8 mouse cellular contexts compared by ENCODE assay signal in the genomic region with DNA sequence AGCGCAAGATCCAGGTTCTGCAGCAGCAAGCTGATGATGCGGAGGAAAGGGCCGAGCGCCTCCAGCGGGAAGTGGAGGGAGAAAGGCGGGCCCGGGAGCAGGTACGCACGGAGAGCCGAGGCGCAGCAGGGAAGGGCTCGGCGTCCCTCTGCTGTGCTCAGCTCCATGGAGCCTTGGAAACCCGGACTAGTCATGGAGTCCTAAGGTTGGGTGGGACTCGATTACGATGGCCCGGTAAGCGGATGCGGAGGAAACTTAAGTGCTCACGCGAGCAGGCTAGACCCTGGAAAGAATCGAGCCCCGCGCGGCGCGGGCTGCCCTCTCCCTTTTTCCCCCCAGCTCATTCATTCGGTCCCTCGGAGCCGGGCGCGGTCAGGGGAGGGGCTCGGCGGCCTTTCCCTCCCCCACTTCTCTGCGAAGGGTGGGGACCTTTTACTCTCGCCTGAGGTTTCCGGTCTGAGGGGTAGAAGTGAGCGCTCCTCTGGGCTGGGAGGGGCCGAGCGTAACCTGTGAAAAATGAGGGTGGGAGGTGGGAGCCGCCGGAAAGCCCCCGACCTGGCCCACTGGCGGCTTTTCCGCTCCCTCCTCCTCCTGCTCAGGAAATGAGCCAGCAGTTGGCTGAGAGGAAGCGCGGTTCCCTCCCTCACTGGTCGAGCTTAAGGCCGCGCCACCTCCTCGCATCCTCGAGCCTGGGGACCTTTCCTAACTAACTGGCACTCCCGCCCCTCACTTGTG. TPM values are rescaled to one million over a fixed set of nuclear protein-coding genes. Genes with fewer than 3 reads are reported as not detected.
DNase-seq lines count a peak whose midpoint lies in the region; ATAC-seq and TF ChIP-seq lines count a peak whose summit lies in the region.

No protein-coding gene starts in this region.

- ATAC-seq in hindbrain, embryonic 13.5 days (ENCODE audit: low FRiP score): peak; percentile 80
- ATAC-seq in megakaryocyte, adult 5-6 weeks (ENCODE audit: poor library complexity, severe bottlenecking): peak; percentile 55

- H3K9ac ChIP-seq in hindbrain, embryonic 13.5 days: peak overlapping the region; percentile 91

- peak overlapping the region; percentile 97 for H3K27ac ChIP-seq in hindbrain, embryonic 13.5 days
- H3K27ac ChIP-seq in left cerebral cortex, adult 2 months: peak overlapping the region; percentile 97

- H3K4me3 ChIP-seq in hindbrain, embryonic 13.5 days: peak overlapping the region; percentile 92
- H3K4me3 ChIP-seq in left cerebral cortex, adult 2 months: peak overlapping the region; percentile 90

- intact Hi-C loops in left cerebral cortex, adult 2 months (cut with DNase I): loop anchor here (2.0 to 5.0 kb wide), 3 partner anchors 37 to 132 kb away; a partner anchor contains a TSS

- under 1% methylated on average over 51 of the region's 53 CpGs for WGBS in hindbrain, embryonic 13.5 days

- no peaks in the 10 kb centered on the region for H3K36me3 ChIP-seq in hindbrain, embryonic 13.5 days

- no peaks in the 10 kb centered on the region for H3K27me3 ChIP-seq in hindbrain, embryonic 13.5 days

- peaks cover 59% of the 10 kb centered on the region for H3K4me1 ChIP-seq in hindbrain, embryonic 13.5 days (replicated peaks)

- H3K4me2 ChIP-seq in hindbrain, embryonic 13.5 days: peak overlapping the region; percentile 93

- H3K9me3 ChIP-seq in hindbrain, embryonic 13.5 days: no peaks in the 10 kb centered on the region

- TF ChIP-seq CTCF in left cerebral cortex, adult 2 months (IDR thresholded peaks at IDR 0.05): no peak

- DNase-seq in WW6 (ENCODE audit: low read depth, low spot score): peak; percentile 74
- DNase-seq in cerebellum, postnatal 14 days: peak; percentile 67 to 69
- DNase-seq in frontal cortex, postnatal 25 days (ENCODE audit: low spot score in 2 of 2): peak; percentile 33 to 49
- DNase-seq in left cerebral cortex, adult 2 months (ENCODE audit: extremely low spot score in 1 of 2, low spot score in 2 of 2): peak; percentile 58 to 62
- DNase-seq in right cerebral cortex, adult 2 months (ENCODE audit: low spot score in 2 of 2): peak; percentile 65 to 68
- DNase-seq in urinary bladder, postnatal 10 days (ENCODE audit: low spot score): peak; percentile 26

RNA-seq across cellular contexts. Expression of a gene that starts 7.5 kb away (rescaled TPM):
- 392 and 415 TPM in 2 replicates for polyA plus RNA-seq in hindbrain, embryonic 13.5 days (2015; fragmentation: Nextera tagmentation; extraction: Ambion mirVana)
- total RNA-seq in left cerebral cortex, adult 2 months (2021): 100 to 1,000 TPM; 182 to 193 TPM
- total RNA-seq in megakaryocyte, adult 5-6 weeks (2015): 637 and 647 TPM in 2 replicates
- total RNA-seq in megakaryocyte, adult 5-6 weeks (2017): 1,137 and 1,174 TPM in 2 replicates

RNA-seq across cellular contexts. Expression of a gene that starts 24.0 kb away (rescaled TPM):
- 0.31 and 0.44 TPM in 2 replicates for polyA plus RNA-seq in hindbrain, embryonic 13.5 days (2015; fragmentation: Nextera tagmentation; extraction: Ambion mirVana)
- total RNA-seq in left cerebral cortex, adult 2 months (2021): under 1 TPM; 0.36 to 0.42 TPM
- total RNA-seq in megakaryocyte, adult 5-6 weeks (2015): 0.93 and 1.3 TPM in 2 replicates
- 0.55 and 0.89 TPM in 2 replicates for total RNA-seq in megakaryocyte, adult 5-6 weeks (2017)

RNA-seq across cellular contexts. Expression of a gene that starts 27.5 kb away (rescaled TPM):
- polyA plus RNA-seq in hindbrain, embryonic 13.5 days (2015; fragmentation: Nextera tagmentation; extraction: Ambion mirVana): 157 TPM in 2 replicates
- 100 to 1,000 TPM; 180 to 197 TPM for total RNA-seq in left cerebral cortex, adult 2 months (2021)
- total RNA-seq in megakaryocyte, adult 5-6 weeks (2015): 134 and 144 TPM in 2 replicates
- total RNA-seq in megakaryocyte, adult 5-6 weeks (2017): 99.6 and 101 TPM in 2 replicates

RNA-seq across cellular contexts. Expression of a gene that starts 28.5 kb away (rescaled TPM):
- 225 and 227 TPM in 2 replicates for polyA plus RNA-seq in hindbrain, embryonic 13.5 days (2015; fragmentation: Nextera tagmentation; extraction: Ambion mirVana)
- 10 to 100 TPM; 95.2 to 98.7 TPM for total RNA-seq in left cerebral cortex, adult 2 months (2021)
- total RNA-seq in megakaryocyte, adult 5-6 weeks (2015): 46.7 and 50.9 TPM in 2 replicates
- 39.0 and 55.0 TPM in 2 replicates for total RNA-seq in megakaryocyte, adult 5-6 weeks (2017)

Comparison
In these comparisons a context has a peak if more than half of its experiments do, and no peak if none do; other contexts are left out.
1. Peak in every context shown above with its lines: DNase-seq, ATAC-seq, H3K4me3 ChIP-seq and H3K27ac ChIP-seq.